Mouse (Mus musculus) frontal cortex, postnatal 10 days (tissue): ENCODE results near the gene Atg16l2.

Source experiments
- DNase-seq, 2 experiments: peaks; one replicate each; pipeline ENCODE4 v3.0.0; 2022; ENCODE audit warnings: low spot score in 2 of 2, mixed read lengths in 1 of 2

Gene Atg16l2

GRCm38 (mm10) chr7:101292086-101292485, 10.0 kb downstream of the Atg16l2 start:
- DNase-seq = no peak

- DNase-seq = no peak
Observed at GRCm38 (mm10) chr7:101291641-101292040, 10.4 kb downstream of the Atg16l2 start.

GRCm38 (mm10) chr7:101291211-101291610, 10.8 kb downstream of the Atg16l2 start:
- DNase-seq = no peak

- no peak for DNase-seq
Observed at GRCm38 (mm10) chr7:101290401-101290800, 11.7 kb downstream of the Atg16l2 start.

GRCm38 (mm10) chr7:101288436-101288835, 13.6 kb downstream of the Atg16l2 start:
- DNase-seq = no peak

GRCm38 (mm10) chr7:101287820-101288219, 14.2 kb downstream of the Atg16l2 start:
- no peak for DNase-seq

- DNase-seq = no peak
Observed at GRCm38 (mm10) chr7:101286891-101287290, 15.2 kb downstream of the Atg16l2 start.

- DNase-seq = no peak
Observed at GRCm38 (mm10) chr7:101284504-101284903, 17.5 kb downstream of the Atg16l2 start.

GRCm38 (mm10) chr7:101282721-101283120, 19.3 kb downstream of the Atg16l2 start:
- DNase-seq = no peak

GRCm38 (mm10) chr7:101272466-101273160, 29.4 kb downstream of the Atg16l2 start:
- DNase-seq = no peak

GRCm38 (mm10) chr7:101271602-101272001, 30.4 kb downstream of the Atg16l2 start:
- DNase-seq = no peak

GRCm38 (mm10) chr7:101267457-101268259, 34.4 kb downstream of the Atg16l2 start:
- no peak for DNase-seq

GRCm38 (mm10) chr7:101263511-101263910, 38.5 kb downstream of the Atg16l2 start:
- DNase-seq = no peak

- DNase-seq = no peak
Observed at GRCm38 (mm10) chr7:101261941-101262546, 40.0 kb downstream of the Atg16l2 start.

GRCm38 (mm10) chr7:101258482-101258881, 43.6 kb downstream of the Atg16l2 start:
- DNase-seq = no peak

GRCm38 (mm10) chr7:101253071-101253470, 49.0 kb downstream of the Atg16l2 start:
- no peak for DNase-seq

GRCm38 (mm10) chr7:101249173-101249572, 52.9 kb downstream of the Atg16l2 start:
- DNase-seq = no peak

GRCm38 (mm10) chr7:101248760-101249159, 53.3 kb downstream of the Atg16l2 start:
- DNase-seq = no peak

- DNase-seq = no peak
Observed at GRCm38 (mm10) chr7:101236712-101237473, 65.2 kb downstream of the Atg16l2 start.

GRCm38 (mm10) chr7:101232716-101233115, 69.3 kb downstream of the Atg16l2 start:
- DNase-seq = no peak

GRCm38 (mm10) chr7:101231458-101231857, 70.6 kb downstream of the Atg16l2 start:
- DNase-seq = no peak

GRCm38 (mm10) chr7:101229336-101229735, 72.7 kb downstream of the Atg16l2 start:
- DNase-seq = no peak
